Mouse (Mus musculus) megakaryocyte, embryonic 14.5 days (primary cell): ENCODE results near the gene Poc1a.

Source experiments
- FLI1 ChIP-seq: IDR thresholded peaks from 2 replicates; pipeline ENCODE4 v1.6.1; 2012; ENCODE audit warnings: low read length, inconsistent platforms, mixed read lengths
- GATA1 ChIP-seq: IDR thresholded peaks from 3 replicates; pipeline ENCODE4 v1.6.1; 2012; ENCODE audit warnings: mixed read lengths, low read length, inconsistent platforms, borderline replicate concordance

DNA sequence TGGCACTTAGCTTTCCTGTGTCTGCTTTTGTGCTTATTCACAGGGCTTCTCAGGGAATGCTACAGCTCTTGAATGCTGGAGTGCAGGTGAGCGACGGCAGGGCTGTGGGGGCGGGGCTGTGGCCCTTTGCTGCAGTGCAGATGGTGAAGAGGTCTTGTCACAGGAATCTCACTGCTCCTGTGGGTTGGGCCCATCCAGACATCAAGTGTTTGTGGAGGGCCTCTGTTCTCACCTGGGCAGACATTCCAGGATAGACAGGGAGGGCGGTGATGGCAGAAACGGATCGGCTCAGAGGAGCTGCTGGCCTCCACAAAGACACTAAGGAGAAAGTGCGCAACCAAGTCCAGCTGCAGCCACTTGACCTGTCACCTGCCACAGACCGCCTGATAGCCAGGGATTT lies 45.4 kb downstream of the Poc1a start:
- TF ChIP-seq GATA1 (no peak), FLI1 (no peak)
